Mouse (Mus musculus) thymus, postnatal 25 days (tissue): Measurements from ENCODE around the gene Hspa12a.
"Not testable (repeated sequence)": the region's sequence is repeated elsewhere in the genome, so short reads cannot be mapped to it uniquely, and the experiment has no call there.

Source experiments
- DNase-seq: peaks from one replicate; pipeline ENCODE4 v3.0.0; 2022

Gene Hspa12a

DNA sequence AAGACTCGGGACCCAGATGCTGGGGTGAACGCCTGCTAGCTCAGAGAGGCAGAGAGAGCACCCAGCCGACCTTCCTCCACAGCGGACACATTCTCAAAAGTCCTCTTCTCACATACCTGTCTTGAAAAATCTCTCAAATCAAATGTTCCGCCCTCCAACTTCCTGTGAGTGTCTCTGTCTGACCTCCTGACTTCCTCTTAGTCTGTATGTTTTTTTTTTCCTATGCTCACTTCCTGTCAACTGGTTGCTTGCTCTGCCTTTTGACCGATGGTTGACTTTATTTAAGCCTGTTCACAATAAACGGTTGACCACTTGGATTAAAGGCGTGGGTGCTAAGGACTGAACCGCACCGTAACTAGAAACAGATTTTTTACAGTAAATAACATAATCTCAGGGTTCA, 35.4 kb downstream of the Hspa12a start:
- no peak for DNase-seq

- DNase-seq, result no peak
These were observed 36.8 kb downstream of the Hspa12a start for GRCm38 (mm10) chr19:58906685-58907084.

GRCm38 (mm10) chr19:58903899-58904327, 39.5 kb downstream of the Hspa12a start:
- DNase-seq, result peak; percentile 68

- DNase-seq, result no peak
These were observed 40.2 kb downstream of the Hspa12a start for GRCm38 (mm10) chr19:58903079-58903898.

- DNase-seq, result not testable (repeated sequence)
These were observed 43.0 kb downstream of the Hspa12a start for GRCm38 (mm10) chr19:58900471-58900870.

GRCm38 (mm10) chr19:58896216-58896615, 47.2 kb downstream of the Hspa12a start:
- no peak for DNase-seq

GRCm38 (mm10) chr19:58889306-58890038, 54.0 kb downstream of the Hspa12a start:
- DNase-seq, result no peak

DNA sequence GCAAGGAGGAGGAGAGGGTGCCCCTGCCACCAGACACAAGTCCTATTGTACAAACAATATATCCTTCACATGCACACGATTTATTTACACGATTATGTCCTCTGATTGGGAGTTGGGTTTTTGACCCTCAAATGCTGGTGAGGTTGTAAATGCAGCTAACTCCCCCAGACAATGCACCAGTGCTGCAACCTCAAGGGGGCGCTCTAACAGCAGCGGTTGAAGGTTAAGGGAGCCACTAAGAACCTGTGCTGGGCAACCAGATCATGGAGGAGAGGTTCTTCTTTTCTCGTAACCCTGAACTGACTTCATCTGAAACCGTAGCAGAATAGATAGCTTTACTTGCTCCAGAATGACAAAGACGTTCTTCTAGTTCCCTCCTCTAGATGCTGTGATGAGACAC, 57.0 kb downstream of the Hspa12a start:
- no peak for DNase-seq

- no peak for DNase-seq
These were observed 60.0 kb downstream of the Hspa12a start for GRCm38 (mm10) chr19:58883451-58883850.

DNA sequence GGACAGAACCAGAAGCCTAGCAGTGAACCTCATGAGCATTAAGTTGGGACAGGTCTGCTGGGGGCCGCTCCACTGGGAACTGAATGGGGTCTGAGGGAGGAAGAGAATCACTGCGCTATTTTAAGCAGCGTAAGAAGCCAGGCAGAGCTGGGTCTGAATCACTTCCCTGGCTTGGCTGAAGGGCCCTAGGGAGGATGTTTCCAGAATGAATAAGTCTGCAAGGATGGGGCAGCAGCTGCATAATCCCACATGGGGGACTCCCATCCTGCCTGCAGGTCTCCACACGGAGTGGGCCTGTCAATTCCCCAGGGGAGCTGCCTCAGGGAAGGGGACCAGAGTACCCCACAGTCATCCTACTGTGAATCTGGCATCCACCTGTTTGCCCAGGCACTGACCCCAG, 61.1 kb downstream of the Hspa12a start:
- no peak for DNase-seq

DNA sequence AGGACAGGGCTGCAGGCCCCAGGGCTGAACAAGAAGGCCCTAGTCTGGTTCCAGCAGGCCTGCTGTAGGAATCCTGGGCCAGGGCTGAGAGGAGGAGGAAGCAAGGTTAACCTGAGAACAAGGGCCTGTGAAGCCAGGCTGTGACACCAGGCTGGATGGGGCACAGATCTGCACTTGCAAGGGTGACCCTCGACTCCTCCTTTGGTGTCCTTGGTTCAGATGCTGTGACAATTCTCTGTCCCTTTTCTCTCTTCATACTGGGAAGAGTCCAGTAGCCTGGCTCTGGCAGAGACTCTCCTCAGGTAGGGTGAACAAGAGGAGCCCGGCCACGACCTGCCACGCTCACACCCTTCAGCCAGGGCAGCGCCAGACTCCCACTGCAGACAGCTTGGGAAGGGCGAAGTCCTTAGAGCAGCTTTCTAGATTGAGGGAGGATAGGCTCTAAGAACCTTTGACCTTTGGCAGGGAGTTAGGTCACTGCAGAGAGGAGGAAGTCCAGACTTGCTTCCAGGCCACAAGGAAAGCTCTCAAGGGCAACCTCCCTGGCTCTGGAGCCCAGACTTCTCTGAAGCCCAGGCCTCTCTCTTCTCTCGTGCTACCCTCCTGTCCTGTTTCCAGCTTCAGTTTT, 64.0 kb downstream of the Hspa12a start:
- DNase-seq, result no peak

- no peak for DNase-seq
These were observed 64.9 kb downstream of the Hspa12a start for GRCm38 (mm10) chr19:58878560-58878959.

- DNase-seq, result no peak
These were observed 69.9 kb downstream of the Hspa12a start for GRCm38 (mm10) chr19:58873536-58873935.

GRCm38 (mm10) chr19:58872381-58873259, 70.8 kb downstream of the Hspa12a start:
- no peak for DNase-seq

GRCm38 (mm10) chr19:58871878-58872277, 71.6 kb downstream of the Hspa12a start:
- no peak for DNase-seq

DNA sequence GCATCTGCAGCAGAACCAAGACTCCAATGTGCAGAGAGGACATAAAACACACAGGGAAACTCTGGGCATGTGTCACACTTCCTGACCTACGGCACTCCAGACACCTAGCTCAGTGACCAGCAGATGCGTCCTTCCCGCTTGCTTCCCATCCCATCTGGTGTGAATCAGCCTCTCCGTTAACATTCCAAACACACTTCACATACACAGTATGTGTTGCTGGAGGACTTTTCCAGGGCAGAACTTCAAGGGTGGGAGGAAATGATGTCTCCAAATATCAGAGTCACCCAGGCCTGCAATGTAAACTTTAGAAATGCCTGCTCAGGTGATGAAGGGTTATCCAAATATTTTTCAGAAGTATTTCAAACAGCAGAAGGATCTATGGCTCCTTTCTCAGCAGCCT, 76.8 kb downstream of the Hspa12a start:
- no peak for DNase-seq

- DNase-seq, result peak; percentile 48
These were observed 78.2 kb downstream of the Hspa12a start for GRCm38 (mm10) chr19:58865224-58865623.

- no peak for DNase-seq
These were observed 79.4 kb downstream of the Hspa12a start for GRCm38 (mm10) chr19:58864006-58864573.

GRCm38 (mm10) chr19:58861174-58861760, 82.2 kb downstream of the Hspa12a start:
- DNase-seq, result no peak

GRCm38 (mm10) chr19:58860255-58861173, 82.9 kb downstream of the Hspa12a start:
- peak; percentile 16 for DNase-seq

DNA sequence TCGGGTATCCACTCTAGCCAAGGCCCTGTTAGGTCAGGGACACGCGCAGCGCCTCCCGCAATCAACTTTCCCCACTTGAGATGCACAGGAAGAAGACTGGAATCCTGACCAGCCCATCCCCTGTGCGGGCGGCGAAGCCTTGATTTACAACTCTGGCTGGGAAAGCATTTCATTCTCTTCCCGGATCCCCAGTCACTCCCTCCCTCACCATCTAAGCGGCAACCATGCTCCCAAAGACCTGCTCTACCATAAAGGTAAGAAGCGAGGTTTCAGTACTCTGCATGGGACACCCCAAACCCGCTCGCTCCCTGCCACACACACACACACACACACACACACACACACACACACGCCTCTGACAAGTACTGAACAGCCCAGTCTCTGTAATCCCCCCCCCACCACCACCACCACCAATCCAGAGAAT, 83.6 kb downstream of the Hspa12a start:
- DNase-seq, result no peak
